In genomic region chr12:29701076-29701475, GRCm38 (mm10) we compare ENCODE assay signal across 15 mouse cellular contexts.
DNase-seq lines count a peak whose midpoint lies in the region; ATAC-seq and TF ChIP-seq lines count a peak whose summit lies in the region.
"Had no signal": no experiment of that assay in that cellular context is flagged by ENCODE, and none has a peak within 500 bp of the region (broad histone marks: within the 10 kb centered on the region; RNA-seq: fewer than 3 reads in every experiment).

No protein-coding gene starts in this region.

- TF ChIP-seq CTCF in gastrocnemius, adult 2 months (IDR thresholded peaks at IDR 0.05) = no peak
- no peak for TF ChIP-seq CTCF in lung, adult 2 months (IDR thresholded peaks at IDR 0.05; ENCODE audit: insufficient read depth, low read length)
- no peak for TF ChIP-seq CTCF in hindbrain, postnatal 0 days (IDR thresholded peaks at IDR 0.05; ENCODE audit: low read depth)

- no peak for TF ChIP-seq POLR2A in lung, adult 2 months (IDR thresholded peaks at IDR 0.05; ENCODE audit: borderline replicate concordance, extremely low read depth, low read depth, low read length)

- no peak for DNase-seq in gastrocnemius, adult 2 months
- DNase-seq in gastrocnemius, adult 8-10 months (ENCODE audit: low spot score in 2 of 2) = no peak
- peak; percentile 7 for DNase-seq in lung, postnatal 36 days
- DNase-seq in lung, adult 2 months = no peak
- no peak for DNase-seq in hindbrain, postnatal 0 days (ENCODE audit: low spot score)
- DNase-seq in kidney, adult 8-10 months = no peak
- no peak for DNase-seq in ovary, postnatal 36 days (ENCODE audit: low spot score)
- no peak for DNase-seq in frontal cortex, postnatal 36 days (ENCODE audit: low spot score in 2 of 2)
- DNase-seq: cerebellum, adult 11-12 months; heart, postnatal 36 days; kidney, adult 18-20 months; spleen, adult 18-20 months; thymus, postnatal 36 days had no signal

- H3K4me3 ChIP-seq in gastrocnemius, adult 2 months = no peak overlapping the region
- no peak overlapping the region for H3K4me3 ChIP-seq in lung, adult 2 months (replicated peaks; ENCODE audit: extremely low read depth, low read depth, low read length)
- H3K4me3 ChIP-seq in hindbrain, postnatal 0 days (ENCODE audit: low read length) = no peak overlapping the region

- H3K9me3 ChIP-seq in hindbrain, postnatal 0 days (ENCODE audit: low read length) = no peaks in the 10 kb centered on the region

- H3K36me3 ChIP-seq in hindbrain, postnatal 0 days (ENCODE audit: insufficient read depth, low read length) = no peaks in the 10 kb centered on the region

- ATAC-seq in hindbrain, postnatal 0 days = no peak
- ATAC-seq: Patski had no signal

- WGBS in lung, adult 2 months = 43% methylated on average over 4 of the region's 4 CpGs
- 45% methylated on average over 4 of the region's 4 CpGs for WGBS in hindbrain, postnatal 0 days

- no peaks in the 10 kb centered on the region; the same call in 1 of the 2 replicates for H3K4me1 ChIP-seq in lung, adult 2 months (ENCODE audit: control insufficient read depth, insufficient read depth, low read length)
- H3K4me1 ChIP-seq in hindbrain, postnatal 0 days (ENCODE audit: insufficient read depth, low read length) = peaks cover 44% of the 10 kb centered on the region

- H3K27me3 ChIP-seq in hindbrain, postnatal 0 days (ENCODE audit: insufficient read depth, low read length) = no peaks in the 10 kb centered on the region

- H3K4me2 ChIP-seq in hindbrain, postnatal 0 days (ENCODE audit: low read depth, low read length) = no peak overlapping the region

- intact Hi-C loops in gastrocnemius, adult 2 months (cut with DNase I) = no loop called here

- peak overlapping the region; percentile 75 for H3K27ac ChIP-seq in gastrocnemius, adult 2 months
- peak overlapping the region; percentile 69; the same call in 1 of the 2 replicates for H3K27ac ChIP-seq in hindbrain, postnatal 0 days
- H3K27ac ChIP-seq: macrophage had no signal

- H3K9ac ChIP-seq in hindbrain, postnatal 0 days (replicated peaks; ENCODE audit: low read length) = no peak overlapping the region
